Mouse (Mus musculus) embryonic facial prominence, embryonic 14.5 days (tissue): ENCODE measurements at regions not wholly inside any gene's neighbourhood (a gene's known extent, or its start where the extent isn't known, plus 50 kb on each side); places are given as distances from the start of the nearest gene placed in this dataset.

Experiments used
- ATAC-seq: fragments of 200-750 bp; cut with Nextera tagmentation; 2 replicates; pipeline ENCODE4 v1.8.0; 2017; ENCODE audit warnings: low read depth, moderate number of reproducible peaks, moderate TSS enrichment
- DNase-seq: peaks from one replicate; pipeline ENCODE4 v3.0.0-alpha.2; 2015; ENCODE audit warnings: low spot score
- H3K27ac ChIP-seq: fragments of 300-500 bp; sonication (generic); replicated peaks from 2 replicates; pipeline ENCODE4 v1.5.1; 2014; ENCODE audit warnings: low read depth, mild to moderate bottlenecking, low read length, moderate library complexity
- H3K27me3 ChIP-seq: fragments of 300-500 bp; sonication (generic); replicated peaks from 2 replicates; pipeline ENCODE4 v1.6.1; 2014; ENCODE audit warnings: low read length; ENCODE audit not compliant: control insufficient read depth, insufficient read depth
- H3K36me3 ChIP-seq: fragments of 300-500 bp; sonication (generic); 2 replicates; pipeline ENCODE4 v1.6.1; 2014; ENCODE audit warnings: low read length, mixed read lengths; ENCODE audit not compliant: control insufficient read depth, insufficient read depth
- H3K4me1 ChIP-seq: fragments of 300-500 bp; sonication (generic); 2 replicates; pipeline ENCODE4 v1.6.1; 2014; ENCODE audit warnings: antibody characterized with exemption, low read length; ENCODE audit not compliant: control insufficient read depth, insufficient read depth
- H3K4me2 ChIP-seq: fragments of 300-500 bp; sonication (generic); 2 replicates; pipeline ENCODE4 v1.6.1; 2014; ENCODE audit warnings: low read depth, mild to moderate bottlenecking, low read length, moderate library complexity, mixed read lengths
- H3K4me3 ChIP-seq: fragments of 300-500 bp; sonication (generic); 2 replicates; pipeline ENCODE4 v1.5.1; 2014; ENCODE audit warnings: low read depth, mild to moderate bottlenecking, low read length
- H3K9ac ChIP-seq: fragments of 300-500 bp; sonication (generic); 2 replicates; pipeline ENCODE4 v1.6.1; 2014; ENCODE audit warnings: low read depth, mild to moderate bottlenecking, low read length, moderate library complexity, mixed read lengths
- H3K9me3 ChIP-seq: fragments of 300-500 bp; sonication (generic); 2 replicates; pipeline ENCODE4 v1.6.1; 2016; ENCODE audit warnings: low read length; ENCODE audit not compliant: control insufficient read depth
- WGBS: fragments of 180-500 bp; shearing (Covaris S2); extraction: QIAGEN DNeasy Blood & Tissue Kit; methylation state at CpG from one replicate; pipeline ENCODE4 v1.1.7; 2014; 5-methylcytosine and 5-hydroxymethylcytosine counted together

GRCm38 (mm10) chr3:78919850-78920249 lies 366.5 kb downstream of the Rapgef2 start:
- no peak overlapping the region for H3K9ac ChIP-seq
- no peaks in the 10 kb centered on the region for H3K36me3 ChIP-seq
- no peak overlapping the region for H3K4me3 ChIP-seq
- ATAC-seq, result no peak
- no peaks in the 10 kb centered on the region; the same call in 1 of the 2 replicates for H3K27me3 ChIP-seq
- DNase-seq, result peak; percentile 6
- H3K4me2 ChIP-seq, result peak overlapping the region; percentile 53; the same call in 1 of the 2 replicates
- H3K9me3 ChIP-seq, result no peaks in the 10 kb centered on the region
- H3K27ac ChIP-seq, result no peak overlapping the region
- WGBS, result 50% methylated on average over 6 of the region's 6 CpGs
- H3K4me1 ChIP-seq, result 0 out of 2 replicates have a peak, but pooled peaks cover 2% of the 10 kb centered on the region

- Histone ChIP-seq H3K36me3 (no peaks in the 10 kb centered on the region), H3K4me3 (peak overlapping the region; percentile 26), H3K27me3 (no peaks in the 10 kb centered on the region; the same call in 1 of the 2 replicates), H3K27ac (no peak overlapping the region), H3K9ac (no peak overlapping the region), H3K4me2 (peak overlapping the region; percentile 53), H3K9me3 (no peaks in the 10 kb centered on the region), H3K4me1 (0 out of 2 replicates have a peak, but pooled peaks cover 2% of the 10 kb centered on the region)
- peak; percentile 83 for DNase-seq
- WGBS, result 14% methylated on average over 12 of the region's 12 CpGs
- ATAC-seq, result 0 out of 2 replicates have a peak, but pooled peaks have one; percentile 62
Observed at GRCm38 (mm10) chr3:78919407-78919806, 366.9 kb downstream of the Rapgef2 start.

- peak; percentile 33; the same call in 1 of the 2 replicates for ATAC-seq
- DNase-seq, result peak; percentile 36
- Histone ChIP-seq H3K27ac (no peak overlapping the region), H3K36me3 (no peaks in the 10 kb centered on the region), H3K4me1 (no peaks in the 10 kb centered on the region), H3K9ac (no peak overlapping the region), H3K9me3 (no peaks in the 10 kb centered on the region), H3K4me3 (no peak overlapping the region), H3K27me3 (no peaks in the 10 kb centered on the region), H3K4me2 (no peak overlapping the region)
- WGBS, result 61% methylated on average over 1 of the region's 1 CpGs
Observed at GRCm38 (mm10) chr3:78908196-78908844, 378.0 kb downstream of the Rapgef2 start.

DNA sequence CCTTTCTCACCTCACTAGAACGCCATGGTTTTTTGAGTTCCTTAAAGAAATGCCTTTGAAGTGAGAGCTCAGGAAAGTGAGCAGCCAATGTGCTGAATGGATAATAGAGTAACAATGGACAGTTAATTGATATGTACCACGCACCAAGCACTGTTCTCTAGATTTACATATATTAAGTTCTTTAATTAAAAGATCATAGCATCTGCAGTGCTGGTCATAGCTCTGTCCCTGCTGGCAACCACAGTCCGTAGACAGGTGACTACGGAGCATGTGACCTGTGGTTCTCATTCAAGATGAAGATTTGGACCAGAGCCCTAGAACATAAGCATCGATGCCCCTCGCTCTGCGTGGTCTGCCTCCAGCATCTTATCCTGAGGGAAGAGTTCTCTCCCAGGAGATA lies 378.5 kb downstream of the Rapgef2 start:
- Histone ChIP-seq H3K36me3 (no peaks in the 10 kb centered on the region), H3K27ac (no peak overlapping the region), H3K9ac (no peak overlapping the region), H3K27me3 (no peaks in the 10 kb centered on the region), H3K9me3 (no peaks in the 10 kb centered on the region), H3K4me1 (no peaks in the 10 kb centered on the region), H3K4me2 (no peak overlapping the region), H3K4me3 (no peak overlapping the region)
- no peak for ATAC-seq
- 88% methylated on average over 7 of the region's 7 CpGs for WGBS
- no peak for DNase-seq

GRCm38 (mm10) chr3:78901838-78902484 lies 384.4 kb downstream of the Rapgef2 start:
- H3K27ac ChIP-seq, result no peak overlapping the region; the same call in 1 of the 2 replicates
- H3K9me3 ChIP-seq, result no peaks in the 10 kb centered on the region
- H3K4me1 ChIP-seq, result peaks cover 9% of the 10 kb centered on the region
- no peaks in the 10 kb centered on the region for H3K27me3 ChIP-seq
- H3K4me3 ChIP-seq, result no peak overlapping the region
- DNase-seq (peak; percentile 73), ATAC-seq (peak; percentile 82)
- H3K4me2 ChIP-seq, result peak overlapping the region; percentile 21
- WGBS, result 35% methylated on average over 4 of the region's 4 CpGs
- no peaks in the 10 kb centered on the region for H3K36me3 ChIP-seq
- no peak overlapping the region for H3K9ac ChIP-seq

GRCm38 (mm10) chr3:78901016-78901837 lies 385.1 kb downstream of the Rapgef2 start:
- Histone ChIP-seq H3K27ac (no peak overlapping the region; the same call in 1 of the 2 replicates), H3K4me3 (no peak overlapping the region), H3K4me2 (peak overlapping the region; percentile 21), H3K36me3 (no peaks in the 10 kb centered on the region), H3K27me3 (no peaks in the 10 kb centered on the region), H3K9ac (no peak overlapping the region), H3K9me3 (no peaks in the 10 kb centered on the region), H3K4me1 (peaks cover 9% of the 10 kb centered on the region)
- ATAC-seq (peak; percentile 74), DNase-seq (peak; percentile 75)
- WGBS, result 29% methylated on average over 11 of the region's 11 CpGs

- H3K4me2 ChIP-seq, result no peak overlapping the region
- H3K9me3 ChIP-seq, result no peaks in the 10 kb centered on the region
- ATAC-seq (peak; percentile 66), DNase-seq (peak; percentile 59)
- no peak overlapping the region for H3K27ac ChIP-seq
- H3K27me3 ChIP-seq, result no peaks in the 10 kb centered on the region
- no peak overlapping the region for H3K9ac ChIP-seq
- 58% methylated on average over 8 of the region's 8 CpGs for WGBS
- H3K4me1 ChIP-seq, result peaks cover 9% of the 10 kb centered on the region
- no peaks in the 10 kb centered on the region for H3K36me3 ChIP-seq
- H3K4me3 ChIP-seq, result no peak overlapping the region
Observed at GRCm38 (mm10) chr3:78899446-78900230, 386.7 kb downstream of the Rapgef2 start.

- WGBS, result 72% methylated on average over 3 of the region's 3 CpGs
- Histone ChIP-seq H3K36me3 (no peaks in the 10 kb centered on the region), H3K4me2 (no peak overlapping the region), H3K27ac (no peak overlapping the region), H3K4me1 (no peaks in the 10 kb centered on the region), H3K9ac (no peak overlapping the region), H3K9me3 (no peaks in the 10 kb centered on the region), H3K4me3 (no peak overlapping the region), H3K27me3 (no peaks in the 10 kb centered on the region)
- ATAC-seq (no peak), DNase-seq (no peak)
Observed at GRCm38 (mm10) chr3:78889326-78889725, 397.0 kb downstream of the Rapgef2 start.
